Mouse (Mus musculus) heart, embryonic 15.5 days (tissue): ENCODE results near the gene Lgsn. TPM values are rescaled to one million over a fixed set of nuclear protein-coding genes. Genes with fewer than 3 reads are reported as not detected.

Experiments
- ATAC-seq: fragments of 200-750 bp; cut with Nextera tagmentation; replicated peaks from 2 replicates; pipeline ENCODE4 v1.8.0; 2017; ENCODE audit warnings: low read depth, moderate TSS enrichment; ENCODE audit not compliant: insufficient number of reproducible peaks, insufficient read depth, low FRiP score
- H3K27ac ChIP-seq: fragments of 300-500 bp; sonication (generic); 2 replicates; pipeline ENCODE4 v1.5.1; 2015; ENCODE audit warnings: mild to moderate bottlenecking, inconsistent platforms
- H3K27me3 ChIP-seq: fragments of 300-500 bp; sonication (generic); 2 replicates; pipeline ENCODE4 v1.6.1; 2015; ENCODE audit warnings: inconsistent platforms
- H3K36me3 ChIP-seq: fragments of 300-500 bp; sonication (generic); 2 replicates; pipeline ENCODE4 v1.6.1; 2015; ENCODE audit warnings: mild to moderate bottlenecking, inconsistent platforms
- H3K4me1 ChIP-seq: fragments of 300-500 bp; sonication (generic); replicated peaks from 2 replicates; pipeline ENCODE4 v1.6.1; 2015; ENCODE audit warnings: inconsistent platforms
- H3K4me2 ChIP-seq: fragments of 300-500 bp; sonication (generic); 2 replicates; pipeline ENCODE4 v1.6.1; 2015; ENCODE audit warnings: inconsistent platforms, mild to moderate bottlenecking, moderate library complexity
- H3K4me3 ChIP-seq: fragments of 300-500 bp; sonication (generic); 2 replicates; pipeline ENCODE4 v1.5.1; 2015; ENCODE audit warnings: mild to moderate bottlenecking, inconsistent platforms
- H3K9ac ChIP-seq: fragments of 300-500 bp; sonication (generic); 2 replicates; pipeline ENCODE4 v1.6.1; 2015; ENCODE audit warnings: mild to moderate bottlenecking, inconsistent platforms
- H3K9me3 ChIP-seq: fragments of 300-500 bp; sonication (generic); replicated peaks from 2 replicates; pipeline ENCODE4 v1.6.1; 2016; ENCODE audit warnings: inconsistent platforms
- WGBS: fragments of 180-500 bp; shearing (Covaris S2); methylation state at CpG from one replicate; pipeline ENCODE4 v1.1.7; 2015; ENCODE audit warnings: mixed read lengths; 5-methylcytosine and 5-hydroxymethylcytosine counted together
- polyA plus RNA-seq: library from polyadenylated mRNA; unstranded; fragments of >200 nt; fragmentation: Nextera tagmentation; extraction: Ambion mirVana; gene quantifications from 2 replicates; pipeline ENCODE4 v1.2.1, GENCODE M21; 2015

The Lgsn gene
- polyA plus RNA-seq = not detected in 2 replicates

DNA sequence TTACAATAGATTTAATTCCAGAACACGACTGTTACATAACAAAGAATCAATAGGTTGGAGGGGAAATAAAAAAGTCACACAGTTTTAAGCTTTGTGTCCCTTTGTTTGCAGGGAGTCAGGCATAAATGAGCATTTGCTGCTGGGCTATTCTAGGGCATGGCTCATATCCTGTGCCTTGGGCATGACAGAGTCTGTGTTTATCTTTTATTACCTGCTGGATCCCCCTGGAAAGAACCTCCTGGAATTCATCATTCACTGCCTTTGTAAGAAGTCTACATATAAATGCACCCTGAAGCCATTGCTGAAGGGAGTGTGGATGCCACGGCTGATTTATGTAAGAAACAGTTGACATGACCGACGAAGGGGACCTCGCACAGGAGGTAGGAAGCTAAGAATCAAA lies at the start of gene Lgsn:
Gene Lgsn (plus strand): TSS at position 301 of the 400 bp plus-strand sequence.
- no peaks in the 10 kb centered on the region for H3K36me3 ChIP-seq
- H3K9me3 ChIP-seq = no peaks in the 10 kb centered on the region
- WGBS = 77% methylated on average over 5 of the region's 5 CpGs
- no peaks in the 10 kb centered on the region for H3K4me1 ChIP-seq
- ATAC-seq = no peak
- no peak within 1 kb of the TSS for H3K27ac ChIP-seq
- H3K27me3 ChIP-seq = no peaks in the 10 kb centered on the region
- no peak within 1 kb of the TSS for H3K4me2 ChIP-seq
- no peak within 1 kb of the TSS for H3K4me3 ChIP-seq
- H3K9ac ChIP-seq = no peak within 1 kb of the TSS

DNA sequence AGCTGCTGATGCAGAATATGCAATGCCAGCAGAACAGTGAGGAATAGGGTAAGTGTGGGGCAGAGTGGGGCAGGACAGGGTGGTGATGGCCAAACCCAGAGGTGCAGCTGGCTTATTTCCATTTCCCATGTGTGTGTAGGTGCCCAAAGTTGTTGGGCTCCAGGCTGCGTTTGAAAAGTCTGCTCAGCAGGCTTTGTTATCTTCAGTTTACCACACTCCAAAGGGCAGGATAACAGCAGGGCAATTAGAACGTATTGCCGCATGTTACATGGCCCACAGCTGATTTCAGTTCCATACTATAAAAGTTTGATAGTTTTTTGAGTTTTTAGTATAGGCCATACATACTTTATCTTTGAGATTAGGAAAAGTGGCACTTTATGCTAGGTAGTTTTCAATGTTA lies 37.8 kb upstream of the Lgsn start:
- no peak overlapping the region for H3K9ac ChIP-seq
- H3K4me2 ChIP-seq = no peak overlapping the region
- 49% methylated on average over 3 of the region's 3 CpGs for WGBS
- H3K4me3 ChIP-seq = no peak overlapping the region
- ATAC-seq = no peak
- H3K36me3 ChIP-seq = no peaks in the 10 kb centered on the region
- no peaks in the 10 kb centered on the region for H3K9me3 ChIP-seq
- no peaks in the 10 kb centered on the region for H3K27me3 ChIP-seq
- 0 out of 2 replicates have a peak, but pooled peaks cover 6% of the 10 kb centered on the region for H3K4me1 ChIP-seq
- H3K27ac ChIP-seq = no peak overlapping the region

DNA sequence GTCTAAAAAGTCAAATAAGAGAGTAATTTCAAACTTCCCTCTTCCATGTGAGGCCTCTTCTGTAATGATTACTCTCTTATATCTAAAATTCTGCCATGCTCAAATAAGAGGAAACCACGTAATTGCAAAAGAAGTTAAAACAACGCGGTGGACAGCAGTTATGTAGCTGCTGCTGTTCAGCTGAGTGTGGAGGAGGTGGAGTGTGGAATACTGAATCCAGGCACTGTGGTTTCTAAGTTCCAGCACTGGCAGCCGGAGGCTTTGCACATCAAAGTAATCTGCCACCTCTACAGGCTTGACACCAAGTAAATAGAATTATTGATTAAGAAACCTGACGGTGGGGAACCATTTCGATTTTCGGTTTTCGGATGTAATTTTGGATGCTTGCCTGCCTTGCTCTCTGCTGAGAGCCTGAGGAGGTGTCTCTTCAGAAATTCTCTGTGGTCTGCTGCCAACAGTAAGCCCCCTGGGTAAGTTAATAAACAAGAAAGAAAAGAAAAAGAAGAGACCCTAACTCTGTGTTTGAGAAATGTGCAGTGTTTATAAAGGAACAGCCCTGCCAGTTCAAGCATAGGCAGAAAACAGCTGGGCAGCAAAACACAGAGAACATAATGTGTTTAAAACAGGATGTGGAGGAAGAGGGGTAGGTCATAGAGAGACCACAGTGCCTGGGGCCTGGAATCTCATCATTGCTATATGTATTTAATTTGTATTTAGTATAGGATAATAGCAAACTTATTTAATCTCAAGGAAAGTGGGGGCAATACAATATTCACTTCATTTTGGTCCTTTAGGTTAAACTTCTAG lies 33.7 kb upstream of the Lgsn start:
- ATAC-seq = no peak
- Histone ChIP-seq H3K36me3 (no peaks in the 10 kb centered on the region), H3K4me1 (0 out of 2 replicates have a peak, but pooled peaks cover 3% of the 10 kb centered on the region), H3K9ac (no peak overlapping the region), H3K4me3 (no peak overlapping the region), H3K27me3 (no peaks in the 10 kb centered on the region), H3K4me2 (no peak overlapping the region), H3K9me3 (no peaks in the 10 kb centered on the region), H3K27ac (no peak overlapping the region)
- 44% methylated on average over 8 of the region's 8 CpGs for WGBS

DNA sequence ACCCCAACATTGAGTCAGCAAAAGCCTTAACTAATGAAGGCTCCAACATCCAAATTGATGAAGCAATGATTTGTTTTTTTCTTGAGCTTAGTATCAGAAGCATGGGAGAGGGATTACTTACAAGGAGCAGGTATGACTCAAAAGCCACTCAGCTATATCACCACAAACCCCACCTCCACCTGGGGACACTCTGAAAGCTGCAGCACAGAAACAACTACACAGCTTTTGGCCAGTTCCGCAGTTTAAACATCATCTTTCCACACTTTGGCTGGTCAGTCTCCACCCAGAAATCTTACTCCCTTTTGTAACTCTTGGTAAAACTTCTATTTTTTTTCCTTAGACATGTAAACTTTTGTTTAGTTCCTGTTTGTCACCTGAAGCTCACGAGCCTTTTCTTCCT lies 32.6 kb upstream of the Lgsn start:
- no peak for ATAC-seq
- no peak overlapping the region for H3K9ac ChIP-seq
- WGBS = 79% methylated on average over 2 of the region's 2 CpGs

DNA sequence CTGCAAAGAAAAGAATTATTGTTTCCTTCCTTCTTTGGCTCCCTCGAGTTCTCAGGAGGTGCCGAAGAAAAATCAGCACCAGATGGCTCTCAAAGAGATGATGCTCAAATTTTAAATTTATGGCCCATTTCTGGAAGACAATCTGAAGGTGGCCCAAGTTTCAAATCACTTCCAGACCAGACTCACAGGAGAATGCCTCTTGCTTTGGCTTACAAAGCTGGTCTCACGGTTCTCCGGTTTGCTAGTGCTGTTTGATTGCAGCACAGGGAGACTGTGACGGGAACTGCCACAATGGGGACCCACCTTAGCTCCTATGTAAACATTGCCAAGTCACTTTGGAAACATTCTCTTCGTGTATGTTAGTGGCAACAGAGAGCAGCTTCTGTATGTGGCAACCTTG lies 26.5 kb upstream of the Lgsn start:
- Histone ChIP-seq H3K4me2 (no peak overlapping the region), H3K4me1 (0 out of 2 replicates have a peak, but pooled peaks cover 6% of the 10 kb centered on the region), H3K27ac (no peak overlapping the region), H3K27me3 (no peaks in the 10 kb centered on the region), H3K9ac (no peak overlapping the region), H3K36me3 (no peaks in the 10 kb centered on the region), H3K4me3 (no peak overlapping the region), H3K9me3 (no peaks in the 10 kb centered on the region)
- WGBS = 49% methylated on average over 6 of the region's 6 CpGs
- no peak for ATAC-seq

More for the DNA sequence above, 32.6 kb upstream of the Lgsn start:
- Histone ChIP-seq H3K36me3 (no peaks in the 10 kb centered on the region), H3K27me3 (no peaks in the 10 kb centered on the region), H3K27ac (no peak overlapping the region), H3K4me3 (no peak overlapping the region), H3K4me1 (0 out of 2 replicates have a peak, but pooled peaks cover 3% of the 10 kb centered on the region), H3K9me3 (no peaks in the 10 kb centered on the region), H3K4me2 (no peak overlapping the region)

GRCm38 (mm10) chr1:31150546-31150945 lies 25.7 kb upstream of the Lgsn start:
- WGBS = 77% methylated on average over 3 of the region's 3 CpGs
- H3K36me3 ChIP-seq = no peaks in the 10 kb centered on the region

GRCm38 (mm10) chr1:31152799-31153426 lies 23.3 kb upstream of the Lgsn start:
- H3K4me1 ChIP-seq = 0 out of 2 replicates have a peak, but pooled peaks cover 6% of the 10 kb centered on the region
- no peak for ATAC-seq
- no peaks in the 10 kb centered on the region for H3K9me3 ChIP-seq
- H3K4me2 ChIP-seq = no peak overlapping the region
- no peak overlapping the region for H3K9ac ChIP-seq
- H3K4me3 ChIP-seq = no peak overlapping the region
- no peaks in the 10 kb centered on the region for H3K27me3 ChIP-seq
- 57% methylated on average over 2 of the region's 2 CpGs for WGBS
- H3K27ac ChIP-seq = no peak overlapping the region
- no peaks in the 10 kb centered on the region for H3K36me3 ChIP-seq

More at GRCm38 (mm10) chr1:31150546-31150945, 25.7 kb upstream of the Lgsn start:
- Histone ChIP-seq H3K4me3 (no peak overlapping the region), H3K4me2 (no peak overlapping the region), H3K9ac (no peak overlapping the region), H3K4me1 (0 out of 2 replicates have a peak, but pooled peaks cover 6% of the 10 kb centered on the region), H3K9me3 (no peaks in the 10 kb centered on the region), H3K27ac (no peak overlapping the region), H3K27me3 (no peaks in the 10 kb centered on the region)
- ATAC-seq = no peak

- no peak overlapping the region for H3K9ac ChIP-seq
- H3K9me3 ChIP-seq = no peaks in the 10 kb centered on the region
- H3K4me3 ChIP-seq = no peak overlapping the region
- H3K27ac ChIP-seq = no peak overlapping the region
- 11% methylated on average over 7 of the region's 7 CpGs for WGBS
- no peaks in the 10 kb centered on the region for H3K36me3 ChIP-seq
- no peak overlapping the region for H3K4me2 ChIP-seq
- H3K4me1 ChIP-seq = 0 out of 2 replicates have a peak, but pooled peaks cover 6% of the 10 kb centered on the region
- no peaks in the 10 kb centered on the region for H3K27me3 ChIP-seq
- no peak for ATAC-seq
Observed at GRCm38 (mm10) chr1:31153793-31154349, 22.3 kb upstream of the Lgsn start.

DNA sequence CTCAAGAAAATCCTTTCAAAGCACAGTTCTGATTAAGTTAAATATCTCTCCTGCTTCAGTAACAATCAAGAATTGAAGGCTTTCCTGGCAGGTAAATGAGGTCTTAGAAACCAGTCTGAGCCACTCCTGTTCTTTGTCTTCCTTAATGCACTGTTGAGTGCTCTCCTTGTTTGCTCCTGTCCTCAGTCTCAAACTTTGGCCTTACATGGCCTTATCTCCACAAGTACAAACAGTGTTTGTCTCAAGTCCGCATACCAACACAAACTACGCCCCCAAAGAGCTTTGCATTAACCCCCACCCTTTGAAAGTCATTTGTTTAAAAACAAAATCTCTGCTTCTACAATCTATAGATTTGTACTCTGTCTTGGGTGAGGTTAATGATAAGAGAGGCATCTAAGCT lies 20.0 kb upstream of the Lgsn start:
- Histone ChIP-seq H3K4me3 (no peak overlapping the region), H3K27me3 (no peaks in the 10 kb centered on the region), H3K4me2 (no peak overlapping the region), H3K9ac (no peak overlapping the region), H3K9me3 (no peaks in the 10 kb centered on the region), H3K4me1 (no peaks in the 10 kb centered on the region), H3K36me3 (no peaks in the 10 kb centered on the region), H3K27ac (no peak overlapping the region)
- ATAC-seq = no peak
- 51% methylated on average over 2 of the region's 2 CpGs for WGBS

GRCm38 (mm10) chr1:31156884-31157283 lies 19.3 kb upstream of the Lgsn start:
- H3K9ac ChIP-seq = no peak overlapping the region
- H3K27ac ChIP-seq = no peak overlapping the region
- H3K27me3 ChIP-seq = no peaks in the 10 kb centered on the region
- ATAC-seq = no peak
- no peak overlapping the region for H3K4me2 ChIP-seq
- no peak overlapping the region for H3K4me3 ChIP-seq
- H3K36me3 ChIP-seq = no peaks in the 10 kb centered on the region
- no peaks in the 10 kb centered on the region for H3K4me1 ChIP-seq
- WGBS = 50% methylated on average over 2 of the region's 2 CpGs
- H3K9me3 ChIP-seq = no peaks in the 10 kb centered on the region

DNA sequence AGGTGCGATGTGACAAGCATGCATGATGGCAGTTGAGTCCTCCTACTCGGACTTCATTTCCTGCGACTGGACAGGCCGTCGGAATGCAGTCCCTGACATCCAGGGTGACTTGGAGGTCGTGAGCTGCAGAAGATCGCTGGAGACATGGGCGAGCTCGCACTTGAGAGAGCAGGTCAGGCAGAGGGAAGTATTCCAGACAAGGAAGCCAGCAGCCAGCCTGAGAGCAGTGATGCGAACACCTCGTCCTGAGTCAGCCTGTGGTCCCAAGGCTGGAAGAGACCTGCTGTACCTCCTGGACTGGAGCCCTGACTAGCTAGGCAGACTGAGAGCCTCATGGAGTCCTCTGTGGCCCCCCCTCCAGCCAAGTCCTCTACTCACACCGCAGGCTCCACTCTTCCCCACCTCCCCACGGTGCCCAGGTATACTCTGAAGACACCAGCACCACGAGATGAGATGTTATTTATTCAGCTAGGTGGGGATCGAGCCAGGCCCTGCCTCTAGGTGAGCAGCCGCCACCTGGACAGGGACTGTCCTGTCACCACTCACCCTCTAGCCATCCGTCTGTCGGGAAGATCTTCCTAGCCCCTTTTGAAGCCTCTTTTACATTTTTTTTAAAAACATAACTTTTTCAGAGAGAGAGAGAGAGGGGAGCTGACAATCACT lies 11.5 kb upstream of the Lgsn start:
- Histone ChIP-seq H3K9ac (no peak overlapping the region), H3K27ac (no peak overlapping the region), H3K4me2 (0 out of 2 replicates have a peak overlapping the region, but pooled peaks have one; percentile 3), H3K36me3 (no peaks in the 10 kb centered on the region), H3K27me3 (no peaks in the 10 kb centered on the region), H3K9me3 (no peaks in the 10 kb centered on the region), H3K4me3 (no peak overlapping the region), H3K4me1 (0 out of 2 replicates have a peak, but pooled peaks cover 5% of the 10 kb centered on the region)
- ATAC-seq = no peak
- WGBS = 45% methylated on average over 18 of the region's 18 CpGs
